Mouse (Mus musculus) CH12.LX (cell line): ENCODE measurements around the gene Ypel2. TPM values are rescaled to one million over a fixed set of nuclear protein-coding genes. Genes with fewer than 3 reads are reported as not detected.

ENCODE experiments used
- DNase-seq: peaks from one replicate; pipeline ENCODE4 v3.0.0-alpha.2; 2013; ENCODE audit errors: extremely low read depth
- H3K27ac ChIP-seq: 2 replicates; pipeline ENCODE4 v1.5.1; 2012; ENCODE audit warnings: low read depth, mild to moderate bottlenecking, control low read depth, moderate library complexity; ENCODE audit not compliant: insufficient read depth
- H3K27me3 ChIP-seq: replicated peaks from 2 replicates; pipeline ENCODE3; 2012; ENCODE audit warnings: inconsistent platforms
- H3K36me3 ChIP-seq, 2 experiments: replicated peaks in 1 of 2; 2 replicates each; pipeline versions ENCODE3 to v1.6.1; 2012; ENCODE audit warnings: inconsistent platforms in 1 of 2, low read length in 1 of 2, mild to moderate bottlenecking in 1 of 2, mixed read lengths in 1 of 2, moderate library complexity in 1 of 2; ENCODE audit not compliant: control insufficient read depth in 1 of 2, insufficient read depth in 1 of 2
- H3K4me1 ChIP-seq, 2 experiments: 2 replicates each; pipeline ENCODE4 v1.6.1; 2012; ENCODE audit warnings: inconsistent platforms in 1 of 2, moderate library complexity in 1 of 2; ENCODE audit not compliant: insufficient read depth in 2 of 2, control insufficient read depth in 1 of 2
- H3K4me2 ChIP-seq: 2 replicates; pipeline ENCODE4 v1.6.1; 2012; ENCODE audit warnings: low read depth, mild to moderate bottlenecking, control low read depth; ENCODE audit not compliant: poor library complexity, insufficient read depth, severe bottlenecking
- H3K4me3 ChIP-seq, 3 experiments: fragments of 150-350 bp in 1 of 3; sonication (generic) in 1 of 3; replicated peaks in 1 of 3; 2 replicates each; pipeline versions ENCODE3 to v1.5.1; 2011 to 2012; ENCODE audit warnings: low read depth in 2 of 3, low read length in 2 of 3, mild to moderate bottlenecking in 2 of 3, moderate library complexity in 2 of 3, control low read depth in 1 of 3, improper control_type of control experiment in 1 of 3, inconsistent platforms in 1 of 3, mixed read lengths in 1 of 3; ENCODE audit not compliant: poor library complexity in 1 of 3
- H3K79me2 ChIP-seq: replicated peaks from 2 replicates; pipeline ENCODE4 v1.6.1; 2012; ENCODE audit warnings: mild to moderate bottlenecking, moderate library complexity; ENCODE audit not compliant: control insufficient read depth, poor library complexity, insufficient read depth, severe bottlenecking; ENCODE audit errors: extremely low read depth
- H3K9ac ChIP-seq: 2 replicates; pipeline ENCODE4 v1.6.1; 2012; ENCODE audit warnings: low read depth, mild to moderate bottlenecking, control low read depth, moderate library complexity; ENCODE audit not compliant: insufficient read depth
- H3K9me3 ChIP-seq: replicated peaks from 2 replicates; pipeline ENCODE3; 2012; ENCODE audit warnings: low read length, inconsistent platforms, mixed read lengths
- BHLHE40 ChIP-seq: IDR thresholded peaks from 2 replicates; pipeline ENCODE4 v1.6.1; 2011; ENCODE audit warnings: mild to moderate bottlenecking, low read depth, low read length, improper control_type of control experiment
- CHD1 ChIP-seq: IDR thresholded peaks from 2 replicates; pipeline ENCODE4 v1.6.1; 2012; ENCODE audit warnings: low read depth, low read length, improper control_type of control experiment, inconsistent platforms
- E2F4 ChIP-seq: IDR thresholded peaks from 2 replicates; pipeline ENCODE4 v1.6.1; 2011; ENCODE audit warnings: low read depth, low read length, improper control_type of control experiment; ENCODE audit not compliant: insufficient replicate concordance
- ELF1 ChIP-seq: IDR thresholded peaks from 2 replicates; pipeline ENCODE4 v1.6.1; 2014; ENCODE audit warnings: low read depth, mild to moderate bottlenecking, inconsistent platforms, low read length, improper control_type of control experiment
- EP300 ChIP-seq: IDR thresholded peaks from 2 replicates; pipeline ENCODE4 v1.6.1; 2011; ENCODE audit warnings: low read length, improper control_type of control experiment
- ETS1 ChIP-seq: conservative IDR thresholded peaks from 2 replicates; pipeline ENCODE4 v1.6.1; 2012; ENCODE audit warnings: low read depth, mild to moderate bottlenecking, inconsistent platforms, low read length, improper control_type of control experiment, moderate library complexity
- GABPA ChIP-seq: IDR thresholded peaks from 2 replicates; pipeline ENCODE4 v1.6.1; 2012; ENCODE audit warnings: low read depth, low read length, improper control_type of control experiment, inconsistent platforms; ENCODE audit not compliant: insufficient replicate concordance
- IRF4 ChIP-seq: IDR thresholded peaks from 2 replicates; pipeline ENCODE4 v1.6.1; 2014; ENCODE audit warnings: low read depth, mild to moderate bottlenecking, inconsistent platforms, low read length, improper control_type of control experiment
- JUND ChIP-seq: conservative IDR thresholded peaks from 2 replicates; pipeline ENCODE4 v1.6.1; 2011; ENCODE audit warnings: low read depth, low read length, improper control_type of control experiment
- MAFK ChIP-seq: IDR thresholded peaks from 2 replicates; pipeline ENCODE4 v1.6.1; 2011; ENCODE audit warnings: low read length, improper control_type of control experiment; ENCODE audit not compliant: insufficient replicate concordance
- MAX ChIP-seq: IDR thresholded peaks from 2 replicates; pipeline ENCODE4 v1.6.1; 2011; ENCODE audit warnings: low read length, improper control_type of control experiment
- MEF2A ChIP-seq: IDR thresholded peaks from 2 replicates; pipeline ENCODE4 v1.6.1; 2014; ENCODE audit warnings: low read depth, mild to moderate bottlenecking, inconsistent platforms, low read length, improper control_type of control experiment, borderline replicate concordance
- MYC ChIP-seq: IDR thresholded peaks from 2 replicates; pipeline ENCODE4 v1.6.1; 2011; ENCODE audit warnings: low read depth, mild to moderate bottlenecking, improper control_type of control experiment, low read length
- POLR2AphosphoS2 ChIP-seq: IDR thresholded peaks from 2 replicates; pipeline ENCODE4 v1.6.1; 2011; ENCODE audit warnings: low read depth, low read length, improper control_type of control experiment
- RCOR1 ChIP-seq: conservative IDR thresholded peaks from 2 replicates; pipeline ENCODE4 v1.6.1; 2012; ENCODE audit warnings: low read depth, mild to moderate bottlenecking, inconsistent platforms, low read length, improper control_type of control experiment
- SIN3A ChIP-seq: IDR thresholded peaks from 2 replicates; pipeline ENCODE4 v1.6.1; 2012; ENCODE audit warnings: low read length, improper control_type of control experiment, inconsistent platforms
- SMC3 ChIP-seq: IDR thresholded peaks from 2 replicates; pipeline ENCODE4 v1.6.1; 2011; ENCODE audit warnings: low read depth, low read length, improper control_type of control experiment
- UBTF ChIP-seq: IDR thresholded peaks from 2 replicates; pipeline ENCODE4 v1.6.1; 2012; ENCODE audit warnings: low read depth, mild to moderate bottlenecking, inconsistent platforms, low read length, improper control_type of control experiment, moderate library complexity
- USF1 ChIP-seq: IDR thresholded peaks from 2 replicates; pipeline ENCODE4 v1.6.1; 2014; ENCODE audit warnings: low read depth, mild to moderate bottlenecking, inconsistent platforms, low read length, improper control_type of control experiment
- USF2 ChIP-seq: conservative IDR thresholded peaks from 2 replicates; pipeline ENCODE4 v1.6.1; 2011; ENCODE audit warnings: low read depth, low read length, improper control_type of control experiment
- ZC3H11A ChIP-seq: IDR thresholded peaks from 2 replicates; pipeline ENCODE4 v1.6.1; 2012; ENCODE audit warnings: low read depth, mild to moderate bottlenecking, inconsistent platforms, low read length, improper control_type of control experiment
- ZMIZ1 ChIP-seq: IDR thresholded peaks from 2 replicates; pipeline ENCODE4 v1.6.1; 2012; ENCODE audit warnings: low read depth, mild to moderate bottlenecking, inconsistent platforms, low read length, improper control_type of control experiment
- ZNF384 ChIP-seq: IDR thresholded peaks from 2 replicates; pipeline ENCODE4 v1.6.1; 2012; ENCODE audit warnings: low read depth, low read length, improper control_type of control experiment, inconsistent platforms
- dilution Hi-C: fragments of 300-500 bp; cut with MboI; formaldehyde crosslinking; loops from 2 replicates; pipeline ENCODE4 v1.14.3; 2020; ENCODE audit warnings: low sequenced_read_pairs; ENCODE audit not compliant: extremely low pct_unique_long_range_greater_than_20kb, extremely low pct_ligation_motif_present
- in situ Hi-C: fragments of 300-500 bp; cut with MboI; formaldehyde crosslinking; loops from 3 replicates; pipeline ENCODE4 v1.14.3; 2019; ENCODE audit warnings: low sequenced_read_pairs, low pct_ligation_motif_present, low pct_unique_long_range_greater_than_20kb, mixed read lengths
- polyA plus RNA-seq: library from polyadenylated mRNA; unstranded; fragments of >175 nt; gene quantifications from 2 replicates; pipeline ENCODE4 v1.2.1, GENCODE M21; 2012; ENCODE audit warnings: low read depth; ENCODE audit not compliant: insufficient read length
- total RNA-seq, 2 experiments: library from RNA; depleted of rRNA; stranded (reverse); fragments of 300-350 nt in 1 of 2; fragments of >200 nt in 1 of 2; gene quantifications; 2 replicates each; pipeline ENCODE4 v1.2.3; 2012 to 2014

The Ypel2 gene
- total and polyA plus RNA-seq, 3 experiments, result 0.38 to 0.91 (median 0.59) TPM

DNA sequence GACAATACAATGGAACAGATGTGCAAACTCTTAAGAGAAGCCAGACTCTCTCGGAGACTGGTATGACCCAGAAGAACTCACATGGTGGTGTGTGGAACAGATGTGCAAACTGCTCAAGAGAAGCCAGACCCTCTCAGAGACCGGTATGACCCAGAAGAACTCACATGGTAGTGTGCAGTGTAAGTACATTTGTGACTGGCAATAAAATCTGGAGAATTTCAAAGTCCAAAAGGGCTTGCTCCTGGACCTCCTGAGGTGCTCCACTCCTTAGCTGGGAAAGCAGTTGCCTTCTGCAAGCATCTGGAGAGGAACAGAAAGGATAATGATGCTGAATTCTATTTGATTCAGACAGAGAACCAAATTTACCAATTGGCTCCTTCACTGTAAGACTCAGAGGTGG, 69.9 kb downstream of the Ypel2 start:
- Histone ChIP-seq H3K27me3 (peaks cover 23% of the 10 kb centered on the region), H3K4me2 (no peak overlapping the region), H3K9me3 (no peaks in the 10 kb centered on the region), H3K79me2 (no peaks in the 10 kb centered on the region), H3K36me3 (no peaks in the 10 kb centered on the region), H3K4me1 (peaks cover 7 to 52% of the 10 kb centered on the region in 2 experiments), H3K9ac (no peak overlapping the region), H3K4me3 (no peak overlapping the region), H3K27ac (no peak overlapping the region)
- dilution Hi-C loops (no loop called here), in situ Hi-C loops (no loop called here)
- TF ChIP-seq E2F4 (no peak), SMC3 (no peak), MEF2A (no peak), GABPA (no peak), POLR2AphosphoS2 (no peak), ZMIZ1 (no peak), MAX (no peak), ZNF384 (no peak), MYC (no peak), CHD1 (no peak), MAFK (no peak), ELF1 (no peak), JUND (no peak), SIN3A (no peak), EP300 (no peak)
- DNase-seq, result no peak

DNA sequence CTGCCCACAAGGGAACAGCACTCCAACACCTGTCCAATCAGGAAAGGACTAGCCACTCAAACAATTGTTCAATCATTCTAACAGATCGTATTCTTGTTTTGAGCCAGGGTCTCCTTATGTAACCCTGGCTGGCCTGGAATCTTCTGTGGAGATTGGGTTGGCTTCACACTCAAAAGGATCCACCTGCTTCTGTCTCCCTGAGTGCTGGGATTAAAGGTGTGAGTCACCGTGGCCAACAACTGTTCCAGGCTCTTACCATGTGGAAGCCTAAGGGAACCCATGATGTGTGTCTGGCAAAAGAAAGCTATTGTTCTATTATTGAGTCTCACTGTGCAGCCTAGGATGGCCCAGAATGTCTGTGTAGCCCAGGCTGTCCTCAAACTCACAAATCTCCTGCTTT, 71.5 kb downstream of the Ypel2 start:
- dilution Hi-C loops (no loop called here), in situ Hi-C loops (no loop called here)
- Histone ChIP-seq H3K9me3 (no peaks in the 10 kb centered on the region), H3K36me3 (no peaks in the 10 kb centered on the region), H3K79me2 (no peaks in the 10 kb centered on the region), H3K9ac (no peak overlapping the region), H3K4me2 (no peak overlapping the region), H3K4me1 (peaks cover 7 to 58% of the 10 kb centered on the region in 2 experiments), H3K27me3 (peaks cover 20% of the 10 kb centered on the region), H3K4me3 (no peak overlapping the region), H3K27ac (no peak overlapping the region)
- no peak for TF ChIP-seq ZC3H11A
- TF ChIP-seq RCOR1, result no peak
- no peak for TF ChIP-seq USF2
- TF ChIP-seq IRF4, result no peak
- TF ChIP-seq UBTF, result no peak
- no peak for TF ChIP-seq ETS1
- no peak for TF ChIP-seq BHLHE40
- no peak for TF ChIP-seq POLR2AphosphoS2
- TF ChIP-seq MAFK, result no peak
- no peak for TF ChIP-seq USF1
- no peak for TF ChIP-seq CHD1
- no peak for TF ChIP-seq MEF2A
- TF ChIP-seq MYC, result no peak
- no peak for TF ChIP-seq E2F4
- DNase-seq, result no peak
